8 mouse cellular contexts compared by ENCODE assay signal in genomic region chr6:58830840-58831231, GRCm38 (mm10). TPM values are rescaled to one million over a fixed set of nuclear protein-coding genes. Genes with fewer than 3 reads are reported as not detected.
DNase-seq lines count a peak whose midpoint lies in the region; ATAC-seq lines count a peak whose summit lies in the region.

No protein-coding gene starts in this region.

- peak overlapping the region; percentile 91 for H3K4me2 ChIP-seq in kidney, embryonic 15.5 days
- H3K4me2 ChIP-seq in hindbrain, embryonic 14.5 days (replicated peaks): peak overlapping the region; percentile 83
- H3K4me2 ChIP-seq in midbrain, embryonic 14.5 days (ENCODE audit: low read length): peak overlapping the region; percentile 81

- H3K36me3 ChIP-seq in kidney, embryonic 15.5 days: no peaks in the 10 kb centered on the region
- no peaks in the 10 kb centered on the region for H3K36me3 ChIP-seq in hindbrain, embryonic 14.5 days (replicated peaks; ENCODE audit: control insufficient read depth, insufficient read depth)
- no peaks in the 10 kb centered on the region for H3K36me3 ChIP-seq in midbrain, embryonic 14.5 days (ENCODE audit: control insufficient read depth, insufficient read depth, low read length)

- no peak overlapping the region for H3K27ac ChIP-seq in kidney, embryonic 15.5 days
- no peak overlapping the region for H3K27ac ChIP-seq in brown adipose tissue, adult 24 weeks (replicated peaks; ENCODE audit: low read depth, low read length)
- peak overlapping the region; percentile 91; the same call in 1 of the 2 replicates for H3K27ac ChIP-seq in hindbrain, embryonic 14.5 days
- H3K27ac ChIP-seq in midbrain, embryonic 14.5 days (replicated peaks; ENCODE audit: low read depth, low read length): peak overlapping the region; percentile 89

- 0 out of 2 replicates have a peak, but pooled peaks cover 3% of the 10 kb centered on the region for H3K4me1 ChIP-seq in kidney, embryonic 15.5 days
- H3K4me1 ChIP-seq in brown adipose tissue, adult 24 weeks (ENCODE audit: control insufficient read depth, insufficient read depth, insufficient read length, low read length): 0 out of 2 replicates have a peak, but pooled peaks cover 2% of the 10 kb centered on the region
- no peaks in the 10 kb centered on the region; the same call in 1 of the 2 replicates for H3K4me1 ChIP-seq in hindbrain, embryonic 14.5 days (replicated peaks; ENCODE audit: control insufficient read depth, insufficient read depth, low read length)
- H3K4me1 ChIP-seq in midbrain, embryonic 14.5 days (ENCODE audit: control insufficient read depth, insufficient read depth, low read length): peaks cover 16% of the 10 kb centered on the region; the same call in 1 of the 2 replicates

- H3K4me3 ChIP-seq in kidney, embryonic 15.5 days (replicated peaks): peak overlapping the region; percentile 90
- peak overlapping the region; percentile 72 for H3K4me3 ChIP-seq in brown adipose tissue, adult 24 weeks (ENCODE audit: insufficient read depth, low read depth, low read length)
- peak overlapping the region; percentile 86 for H3K4me3 ChIP-seq in hindbrain, embryonic 14.5 days (replicated peaks; ENCODE audit: low read length)
- H3K4me3 ChIP-seq in midbrain, embryonic 14.5 days (replicated peaks; ENCODE audit: low read depth, low read length): peak overlapping the region; percentile 82

- H3K27me3 ChIP-seq in kidney, embryonic 15.5 days: no peaks in the 10 kb centered on the region
- H3K27me3 ChIP-seq in hindbrain, embryonic 14.5 days (ENCODE audit: control insufficient read depth, insufficient read depth, low read length): no peaks in the 10 kb centered on the region
- no peaks in the 10 kb centered on the region for H3K27me3 ChIP-seq in midbrain, embryonic 14.5 days (ENCODE audit: control insufficient read depth, insufficient read depth, low read length)

- WGBS in kidney, embryonic 15.5 days: 15% methylated on average over 7 of the region's 7 CpGs
- 13% methylated on average over 7 of the region's 7 CpGs for WGBS in hindbrain, embryonic 14.5 days
- WGBS in midbrain, embryonic 14.5 days: 10% methylated on average over 7 of the region's 7 CpGs

- no peak for DNase-seq in kidney, adult 11 months
- DNase-seq in hindbrain, embryonic 14.5 days (ENCODE audit: low spot score): no peak
- no peak for DNase-seq in midbrain, embryonic 14.5 days
- no peak for DNase-seq in layer of hippocampus, postnatal 36 days
- no peak for DNase-seq in frontal cortex, postnatal 25 days (ENCODE audit: low spot score in 2 of 2)
- DNase-seq in ovary, adult 18-20 months (ENCODE audit: low spot score): no peak

- peak; percentile 28 for ATAC-seq in kidney, embryonic 15.5 days (replicated peaks; ENCODE audit: low FRiP score)
- no peak; the same call in 1 of the 2 replicates for ATAC-seq in hindbrain, embryonic 14.5 days (ENCODE audit: low FRiP score)
- ATAC-seq in midbrain, embryonic 14.5 days (ENCODE audit: low FRiP score, low TSS enrichment): peak; percentile 22; the same call in 1 of the 2 replicates

- H3K9me3 ChIP-seq in kidney, embryonic 15.5 days (replicated peaks): no peaks in the 10 kb centered on the region
- no peaks in the 10 kb centered on the region for H3K9me3 ChIP-seq in hindbrain, embryonic 14.5 days (ENCODE audit: control insufficient read depth, low read length)
- H3K9me3 ChIP-seq in midbrain, embryonic 14.5 days (ENCODE audit: control insufficient read depth, low read length): no peaks in the 10 kb centered on the region

- H3K9ac ChIP-seq in kidney, embryonic 15.5 days: no peak overlapping the region
- peak overlapping the region; percentile 87 for H3K9ac ChIP-seq in hindbrain, embryonic 14.5 days
- peak overlapping the region; percentile 88 for H3K9ac ChIP-seq in midbrain, embryonic 14.5 days (replicated peaks; ENCODE audit: low read length)

RNA-seq across cellular contexts. Expression of gene Herc3, which starts 0.4 kb away (rescaled TPM):
- 8.6 and 10.2 TPM in 2 replicates for polyA plus RNA-seq in kidney, embryonic 15.5 days (2015; fragmentation: Nextera tagmentation; extraction: Ambion mirVana)
- 15.4 and 33.6 TPM in 2 replicates for polyA plus RNA-seq in brown adipose tissue, adult 24 weeks (2012; ENCODE audit: insufficient read depth, insufficient read length, missing spikeins)
- 33.7 and 39.0 TPM in 2 replicates for polyA plus RNA-seq in hindbrain, embryonic 14.5 days (2014; fragmentation: Nextera tagmentation; extraction: Ambion mirVana)
- polyA plus RNA-seq in midbrain, embryonic 14.5 days (2014; fragmentation: Nextera tagmentation; extraction: Ambion mirVana): 29.2 and 30.4 TPM in 2 replicates
- total RNA-seq in layer of hippocampus, postnatal 36 days (2021): 100 to 1,000 TPM; 226 to 248 TPM

Comparison
In these comparisons a context has a peak if more than half of its experiments do, and no peak if none do; other contexts are left out.
1. H3K27ac ChIP-seq: peak in hindbrain, embryonic 14.5 days (single experiment) and midbrain, embryonic 14.5 days (single experiment); none in kidney, embryonic 15.5 days (single experiment) and brown adipose tissue, adult 24 weeks (single experiment).
2. Peak in every context shown above with its lines, with median percentiles within 50 percentile points of each other: H3K4me2 ChIP-seq and H3K4me3 ChIP-seq.